Mouse (Mus musculus) neural tube, embryonic 15.5 days (tissue): ENCODE results near the gene Stat5a. TPM values are rescaled to one million over a fixed set of nuclear protein-coding genes. Genes with fewer than 3 reads are reported as not detected.
A peak's percentile ranks its signal among the peaks of the same experiment; 100 is the strongest.

ENCODE experiments used
- ATAC-seq: fragments of 200-750 bp; cut with Nextera tagmentation; 2 replicates; pipeline ENCODE4 v1.8.0; 2017; ENCODE audit warnings: mild to moderate bottlenecking, moderate TSS enrichment, moderate library complexity; ENCODE audit not compliant: low FRiP score
- H3K27ac ChIP-seq: fragments of 300-500 bp; sonication (generic); replicated peaks from 2 replicates; pipeline ENCODE4 v1.5.1; 2015; ENCODE audit warnings: mild to moderate bottlenecking, inconsistent platforms
- H3K27me3 ChIP-seq: fragments of 300-500 bp; sonication (generic); replicated peaks from 2 replicates; pipeline ENCODE4 v1.6.1; 2015; ENCODE audit warnings: inconsistent platforms
- H3K36me3 ChIP-seq: fragments of 300-500 bp; sonication (generic); 2 replicates; pipeline ENCODE4 v1.6.1; 2015; ENCODE audit warnings: inconsistent platforms
- H3K4me1 ChIP-seq: fragments of 300-500 bp; sonication (generic); 2 replicates; pipeline ENCODE4 v1.6.1; 2015; ENCODE audit warnings: inconsistent platforms
- H3K4me2 ChIP-seq: fragments of 300-500 bp; sonication (generic); 2 replicates; pipeline ENCODE4 v1.6.1; 2015; ENCODE audit warnings: inconsistent platforms, mild to moderate bottlenecking, moderate library complexity
- H3K4me3 ChIP-seq: fragments of 300-500 bp; sonication (generic); replicated peaks from 2 replicates; pipeline ENCODE4 v1.5.1; 2015; ENCODE audit warnings: mild to moderate bottlenecking, inconsistent platforms
- H3K9ac ChIP-seq: fragments of 300-500 bp; sonication (generic); replicated peaks from 2 replicates; pipeline ENCODE4 v1.6.1; 2015; ENCODE audit warnings: mild to moderate bottlenecking, inconsistent platforms
- H3K9me3 ChIP-seq: fragments of 300-500 bp; sonication (generic); replicated peaks from 2 replicates; pipeline ENCODE4 v1.6.1; 2016; ENCODE audit warnings: inconsistent platforms
- WGBS: fragments of 180-500 bp; shearing (Covaris S2); methylation state at CpG from one replicate; pipeline ENCODE4 v1.1.7; 2015; ENCODE audit warnings: mixed read lengths; 5-methylcytosine and 5-hydroxymethylcytosine counted together
- polyA plus RNA-seq: library from polyadenylated mRNA; unstranded; fragments of >200 nt; fragmentation: Nextera tagmentation; extraction: Ambion mirVana; gene quantifications from 2 replicates; pipeline ENCODE4 v1.2.1, GENCODE M21; 2015

Gene Stat5a
- polyA plus RNA-seq, 1 experiment from 2014 or later = 2.1 TPM

- 2% methylated on average over 32 of the region's 33 CpGs for WGBS
- H3K27ac ChIP-seq = peak overlapping the region; percentile 88
- H3K4me3 ChIP-seq = peak overlapping the region; percentile 90
- H3K27me3 ChIP-seq = peaks cover 12% of the 10 kb centered on the region; the same call in 1 of the 2 replicates
- H3K9me3 ChIP-seq = no peaks in the 10 kb centered on the region
- H3K4me1 ChIP-seq = peaks cover 28% of the 10 kb centered on the region
- H3K4me2 ChIP-seq = peak overlapping the region; percentile 82
- ATAC-seq = peak; percentile 49
- no peaks in the 10 kb centered on the region for H3K36me3 ChIP-seq
- peak overlapping the region; percentile 93 for H3K9ac ChIP-seq
Measured at GRCm38 (mm10) chr11:100850778-100851528, 8.2 kb upstream of the Stat5a start.

GRCm38 (mm10) chr11:100852088-100852487 is 7.1 kb upstream of the Stat5a start:
- WGBS = 93% methylated on average over 2 of the region's 2 CpGs
- H3K4me3 ChIP-seq = no peak overlapping the region
- H3K27me3 ChIP-seq = peaks cover 12% of the 10 kb centered on the region; the same call in 1 of the 2 replicates
- no peak overlapping the region for H3K9ac ChIP-seq
- no peaks in the 10 kb centered on the region for H3K9me3 ChIP-seq
- no peaks in the 10 kb centered on the region for H3K36me3 ChIP-seq
- no peak overlapping the region for H3K27ac ChIP-seq
- no peak for ATAC-seq
- no peak overlapping the region for H3K4me2 ChIP-seq
- peaks cover 28% of the 10 kb centered on the region for H3K4me1 ChIP-seq

- Histone ChIP-seq H3K27ac (no peak overlapping the region), H3K4me3 (no peak overlapping the region), H3K4me1 (peaks cover 23% of the 10 kb centered on the region), H3K4me2 (no peak overlapping the region), H3K36me3 (no peaks in the 10 kb centered on the region), H3K9ac (no peak overlapping the region), H3K27me3 (peaks cover 17% of the 10 kb centered on the region; the same call in 1 of the 2 replicates), H3K9me3 (no peaks in the 10 kb centered on the region)
- WGBS = 85% methylated on average over 5 of the region's 5 CpGs
- no peak for ATAC-seq
Measured at GRCm38 (mm10) chr11:100853018-100853417, 6.1 kb upstream of the Stat5a start.

- WGBS = 60% methylated on average over 4 of the region's 4 CpGs
- no peak overlapping the region for H3K9ac ChIP-seq
- no peak for ATAC-seq
- H3K9me3 ChIP-seq = no peaks in the 10 kb centered on the region
- peaks cover 30% of the 10 kb centered on the region for H3K27me3 ChIP-seq
- no peak overlapping the region for H3K4me2 ChIP-seq
- peaks cover 12% of the 10 kb centered on the region for H3K4me1 ChIP-seq
- no peaks in the 10 kb centered on the region for H3K36me3 ChIP-seq
- no peak overlapping the region for H3K27ac ChIP-seq
- no peak overlapping the region for H3K4me3 ChIP-seq
Measured at GRCm38 (mm10) chr11:100854268-100854667, 4.9 kb upstream of the Stat5a start.

- H3K9me3 ChIP-seq = no peaks in the 10 kb centered on the region
- H3K4me3 ChIP-seq = no peak overlapping the region
- no peak for ATAC-seq
- no peak overlapping the region for H3K27ac ChIP-seq
- no peaks in the 10 kb centered on the region for H3K36me3 ChIP-seq
- H3K27me3 ChIP-seq = peaks cover 37% of the 10 kb centered on the region
- H3K9ac ChIP-seq = no peak overlapping the region
- WGBS = 88% methylated on average over 4 of the region's 4 CpGs
- peaks cover 15% of the 10 kb centered on the region for H3K4me1 ChIP-seq
- H3K4me2 ChIP-seq = no peak overlapping the region
Measured at GRCm38 (mm10) chr11:100855178-100855577, 4.0 kb upstream of the Stat5a start.

GRCm38 (mm10) chr11:100857960-100858359 is 1.2 kb upstream of the Stat5a start:
- Histone ChIP-seq H3K36me3 (no peaks in the 10 kb centered on the region), H3K4me2 (no peak overlapping the region), H3K9me3 (no peaks in the 10 kb centered on the region), H3K27me3 (peaks cover 62% of the 10 kb centered on the region), H3K27ac (no peak overlapping the region), H3K4me1 (peaks cover 10% of the 10 kb centered on the region), H3K4me3 (no peak overlapping the region), H3K9ac (no peak overlapping the region)
- 71% methylated on average over 6 of the region's 6 CpGs for WGBS
- ATAC-seq = no peak

GRCm38 (mm10) chr11:100859579-100860075 is 476 bp downstream of the Stat5a start:
- H3K27me3 ChIP-seq = peaks cover 60% of the 10 kb centered on the region
- ATAC-seq = no peak
- peak overlapping the region; percentile 68 for H3K4me2 ChIP-seq
- H3K4me1 ChIP-seq = peaks cover 10% of the 10 kb centered on the region
- H3K36me3 ChIP-seq = no peaks in the 10 kb centered on the region
- peak overlapping the region; percentile 46 for H3K4me3 ChIP-seq
- WGBS = 47% methylated on average over 6 of the region's 6 CpGs
- no peak overlapping the region for H3K27ac ChIP-seq
- H3K9me3 ChIP-seq = no peaks in the 10 kb centered on the region
- no peak overlapping the region for H3K9ac ChIP-seq

- peak overlapping the region; percentile 68 for H3K4me2 ChIP-seq
- 3% methylated on average over 54 of the region's 55 CpGs for WGBS
- peaks cover 57% of the 10 kb centered on the region for H3K27me3 ChIP-seq
- no peaks in the 10 kb centered on the region for H3K36me3 ChIP-seq
- peak; percentile 66 for ATAC-seq
- H3K27ac ChIP-seq = no peak overlapping the region
- H3K4me3 ChIP-seq = peak overlapping the region; percentile 46
- peaks cover 10% of the 10 kb centered on the region for H3K4me1 ChIP-seq
- H3K9ac ChIP-seq = peak overlapping the region; percentile 47
- no peaks in the 10 kb centered on the region for H3K9me3 ChIP-seq
Measured at GRCm38 (mm10) chr11:100860198-100861048, 1.3 kb downstream of the Stat5a start.

- no peak overlapping the region for H3K27ac ChIP-seq
- no peak for ATAC-seq
- no peak overlapping the region for H3K9ac ChIP-seq
- no peaks in the 10 kb centered on the region for H3K36me3 ChIP-seq
- 87% methylated on average over 7 of the region's 7 CpGs for WGBS
- no peak overlapping the region for H3K4me3 ChIP-seq
- H3K9me3 ChIP-seq = no peaks in the 10 kb centered on the region
- no peak overlapping the region for H3K4me2 ChIP-seq
- peaks cover 10% of the 10 kb centered on the region for H3K4me1 ChIP-seq
- peaks cover 53% of the 10 kb centered on the region for H3K27me3 ChIP-seq
Measured at GRCm38 (mm10) chr11:100861335-100861734, 2.2 kb downstream of the Stat5a start.

GRCm38 (mm10) chr11:100861836-100862235 is 2.7 kb downstream of the Stat5a start:
- ATAC-seq = no peak
- Histone ChIP-seq H3K27me3 (peaks cover 53% of the 10 kb centered on the region), H3K9ac (no peak overlapping the region), H3K36me3 (no peaks in the 10 kb centered on the region), H3K4me3 (no peak overlapping the region), H3K27ac (no peak overlapping the region), H3K4me1 (peaks cover 10% of the 10 kb centered on the region), H3K9me3 (no peaks in the 10 kb centered on the region), H3K4me2 (no peak overlapping the region)
- 37% methylated on average over 3 of the region's 3 CpGs for WGBS

- Histone ChIP-seq H3K9ac (no peak overlapping the region), H3K4me1 (peaks cover 10% of the 10 kb centered on the region), H3K4me3 (no peak overlapping the region), H3K9me3 (no peaks in the 10 kb centered on the region), H3K4me2 (no peak overlapping the region), H3K36me3 (no peaks in the 10 kb centered on the region), H3K27ac (no peak overlapping the region), H3K27me3 (peaks cover 47% of the 10 kb centered on the region)
- 92% methylated on average over 10 of the region's 10 CpGs for WGBS
- ATAC-seq = no peak
Measured at GRCm38 (mm10) chr11:100863141-100863540, 4.0 kb downstream of the Stat5a start.
